Mouse (Mus musculus): ENCODE measurements around the gene Atp8b2. TPM values are rescaled to one million over a fixed set of nuclear protein-coding genes. Genes with fewer than 3 reads are reported as not detected.

The Atp8b2 gene
- polyA plus RNA-seq, 1 experiment = 30.6 TPM

DNA sequence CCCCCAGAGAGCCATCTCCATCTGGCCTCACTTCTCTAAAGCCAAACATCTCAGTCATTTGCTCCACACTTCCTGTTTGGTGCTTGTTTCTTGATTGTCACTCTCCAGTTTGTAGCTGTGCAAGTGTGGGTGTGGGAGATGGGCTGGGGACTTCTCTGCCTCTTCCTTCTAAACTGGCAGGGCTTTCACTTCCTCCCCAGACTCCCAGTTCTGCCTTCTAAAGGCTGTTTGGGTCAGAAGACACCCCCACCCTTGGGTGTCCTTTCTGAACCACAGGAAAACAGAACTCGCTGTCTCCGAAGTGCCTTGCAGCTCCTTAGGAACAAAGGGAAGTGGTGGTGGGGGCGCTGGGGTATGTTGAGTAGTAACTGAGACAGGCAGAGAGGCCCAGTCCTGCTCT lies 52.1 kb downstream of the Atp8b2 start:
- TF ChIP-seq CTCF (IDR thresholded peaks at IDR 0.05; ENCODE audit: control insufficient read depth, insufficient read depth, low read length) = no peak
- Histone ChIP-seq H3K27ac (ENCODE audit: control insufficient read depth, insufficient read depth, low read depth, low read length, poor library complexity) (peak overlapping the region; percentile 87), H3K4me1 (ENCODE audit: control insufficient read depth, insufficient read depth, low read length) (peaks cover 7% of the 10 kb centered on the region), H3K4me3 (replicated peaks; ENCODE audit: control insufficient read depth, low read depth, low read length) (peak overlapping the region; percentile 52)
- WGBS = 2% methylated on average over 3 of the region's 3 CpGs

DNA sequence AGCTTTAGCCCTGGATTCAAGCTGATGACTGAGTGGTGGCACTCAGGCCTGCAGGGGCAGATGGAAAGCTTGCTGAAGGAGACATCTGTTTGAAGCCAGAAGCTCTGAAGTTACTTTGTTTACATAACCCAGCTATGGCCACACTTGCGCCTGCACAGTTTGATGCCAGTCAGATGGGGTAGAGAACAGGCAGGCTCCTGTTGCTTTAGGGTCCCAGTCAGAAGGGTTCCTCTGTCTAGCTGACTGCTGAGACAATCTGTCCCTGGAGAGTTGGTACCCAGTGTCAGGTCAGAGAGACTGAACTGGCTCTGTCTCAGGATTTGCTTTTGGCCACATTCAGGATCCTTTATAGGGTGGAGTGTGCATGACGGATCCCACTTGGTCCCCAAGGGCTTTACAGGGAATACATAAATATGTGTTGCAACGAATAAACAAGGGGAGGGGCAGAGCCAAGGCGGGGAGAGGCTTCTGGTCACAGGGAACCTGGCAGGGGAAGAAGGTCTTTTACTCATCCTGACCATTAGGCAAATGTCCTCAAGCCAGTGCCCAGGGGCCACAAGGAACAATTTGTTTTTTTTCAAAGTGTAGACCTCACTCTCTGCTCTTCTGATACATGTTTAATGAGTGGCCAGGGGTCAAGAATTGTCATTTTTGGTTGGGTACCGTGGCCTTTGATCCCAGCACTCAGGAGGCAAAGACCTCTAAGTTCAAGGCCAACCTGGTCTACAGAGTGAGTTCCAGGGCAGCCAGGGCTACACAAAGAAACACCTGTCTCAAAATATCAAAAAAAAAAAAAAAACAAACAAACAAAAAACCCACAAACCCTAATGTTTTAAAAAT lies 53.4 kb downstream of the Atp8b2 start:
- TF ChIP-seq CTCF (IDR thresholded peaks at IDR 0.05; ENCODE audit: control insufficient read depth, insufficient read depth, low read length) (no peak), POLR2A (IDR thresholded peaks at IDR 0.05; ENCODE audit: borderline replicate concordance, control insufficient read depth, low read depth, low read length) (no peak)
- Histone ChIP-seq H3K4me1 (ENCODE audit: control insufficient read depth, insufficient read depth, low read length) (peaks cover 13% of the 10 kb centered on the region), H3K4me3 (replicated peaks; ENCODE audit: control insufficient read depth, low read depth, low read length) (no peak overlapping the region), H3K27ac (ENCODE audit: control insufficient read depth, insufficient read depth, low read depth, low read length, poor library complexity) (peak overlapping the region; percentile 6; the same call in 1 of the 2 replicates)
- WGBS = 49% methylated on average over 5 of the region's 5 CpGs

DNA sequence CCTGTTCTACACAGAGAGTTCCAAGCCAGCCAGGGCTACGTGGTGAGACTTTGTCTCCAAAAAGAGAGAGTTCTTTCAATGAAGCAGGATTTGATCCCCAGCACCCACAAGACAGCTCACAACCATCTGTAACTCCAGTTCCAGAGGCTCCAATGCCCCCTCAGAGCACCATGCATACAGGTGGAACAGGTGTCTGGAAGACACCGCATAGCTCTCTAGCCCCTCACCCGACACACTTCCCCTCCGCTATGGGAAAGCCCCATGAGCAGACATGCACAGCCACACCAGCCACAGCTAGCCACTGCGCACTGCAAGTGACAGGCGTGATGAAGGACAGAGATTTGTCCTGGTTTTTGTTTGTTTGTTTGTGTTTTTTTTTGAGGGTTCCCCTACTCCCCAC lies 54.5 kb downstream of the Atp8b2 start:
- Histone ChIP-seq H3K4me1 (ENCODE audit: control insufficient read depth, insufficient read depth, low read length) (peaks cover 14% of the 10 kb centered on the region), H3K27ac (ENCODE audit: control insufficient read depth, insufficient read depth, low read depth, low read length, poor library complexity) (peak overlapping the region; percentile 8; the same call in 1 of the 2 replicates), H3K4me3 (replicated peaks; ENCODE audit: control insufficient read depth, low read depth, low read length) (no peak overlapping the region)
- 44% methylated on average over 6 of the region's 6 CpGs for WGBS
- TF ChIP-seq POLR2A (IDR thresholded peaks at IDR 0.05; ENCODE audit: borderline replicate concordance, control insufficient read depth, low read depth, low read length) (no peak), CTCF (IDR thresholded peaks at IDR 0.05; ENCODE audit: control insufficient read depth, insufficient read depth, low read length) (no peak)

DNA sequence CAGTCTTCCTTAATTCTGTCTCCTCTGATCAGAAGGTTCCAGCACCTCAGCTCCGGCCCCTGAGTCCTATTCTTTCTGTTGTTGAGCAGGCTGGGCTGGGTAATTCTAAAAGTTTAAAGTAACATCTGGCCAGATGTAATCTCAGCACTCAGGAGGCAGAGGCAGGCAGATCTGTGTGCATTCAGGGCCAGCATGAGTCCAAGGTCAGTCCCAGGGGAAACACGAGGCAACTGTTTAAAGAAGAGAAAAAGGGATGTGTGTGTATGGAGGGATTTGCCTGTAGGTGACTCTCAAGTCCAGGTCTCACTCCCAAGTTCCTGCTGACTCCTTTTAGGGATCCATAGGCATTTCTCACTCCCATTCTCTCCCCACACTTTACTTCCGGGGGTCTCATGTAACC lies 55.5 kb downstream of the Atp8b2 start:
- Histone ChIP-seq H3K4me1 (ENCODE audit: control insufficient read depth, insufficient read depth, low read length) (peaks cover 14% of the 10 kb centered on the region), H3K4me3 (replicated peaks; ENCODE audit: control insufficient read depth, low read depth, low read length) (no peak overlapping the region), H3K27ac (ENCODE audit: control insufficient read depth, insufficient read depth, low read depth, low read length, poor library complexity) (no peak overlapping the region)
- TF ChIP-seq POLR2A (IDR thresholded peaks at IDR 0.05; ENCODE audit: borderline replicate concordance, control insufficient read depth, low read depth, low read length) (no peak), CTCF (IDR thresholded peaks at IDR 0.05; ENCODE audit: control insufficient read depth, insufficient read depth, low read length) (no peak)
- 71% methylated on average over 3 of the region's 3 CpGs for WGBS

DNA sequence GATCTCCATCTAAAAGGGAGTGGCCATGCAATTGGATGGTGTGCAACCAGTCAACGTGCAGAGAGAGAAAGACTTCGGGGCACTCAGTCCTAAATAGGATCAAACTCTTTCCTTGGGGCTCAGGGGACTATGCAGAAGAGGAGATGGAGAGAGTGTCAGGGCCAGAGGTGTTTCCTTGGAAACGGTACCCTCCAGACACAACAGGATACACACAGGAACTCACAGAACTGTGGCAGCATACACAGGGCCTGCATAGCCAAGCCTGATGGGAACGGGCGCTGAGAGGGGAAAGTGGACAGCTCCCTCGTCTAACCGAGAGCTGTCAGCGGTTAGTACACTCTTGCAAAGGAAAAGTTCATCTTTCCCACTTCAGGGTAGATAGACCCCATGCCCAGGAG lies 63.8 kb downstream of the Atp8b2 start:
- Histone ChIP-seq H3K4me3 (replicated peaks; ENCODE audit: control insufficient read depth, low read depth, low read length) (no peak overlapping the region), H3K4me1 (ENCODE audit: control insufficient read depth, insufficient read depth, low read length) (no peaks in the 10 kb centered on the region; the same call in 1 of the 2 replicates), H3K27ac (ENCODE audit: control insufficient read depth, insufficient read depth, low read depth, low read length, poor library complexity) (no peak overlapping the region)
- WGBS = 70% methylated on average over 8 of the region's 8 CpGs
- TF ChIP-seq POLR2A (IDR thresholded peaks at IDR 0.05; ENCODE audit: borderline replicate concordance, control insufficient read depth, low read depth, low read length) = no peak
- no peak for TF ChIP-seq CTCF (IDR thresholded peaks at IDR 0.05; ENCODE audit: control insufficient read depth, insufficient read depth, low read length)

DNA sequence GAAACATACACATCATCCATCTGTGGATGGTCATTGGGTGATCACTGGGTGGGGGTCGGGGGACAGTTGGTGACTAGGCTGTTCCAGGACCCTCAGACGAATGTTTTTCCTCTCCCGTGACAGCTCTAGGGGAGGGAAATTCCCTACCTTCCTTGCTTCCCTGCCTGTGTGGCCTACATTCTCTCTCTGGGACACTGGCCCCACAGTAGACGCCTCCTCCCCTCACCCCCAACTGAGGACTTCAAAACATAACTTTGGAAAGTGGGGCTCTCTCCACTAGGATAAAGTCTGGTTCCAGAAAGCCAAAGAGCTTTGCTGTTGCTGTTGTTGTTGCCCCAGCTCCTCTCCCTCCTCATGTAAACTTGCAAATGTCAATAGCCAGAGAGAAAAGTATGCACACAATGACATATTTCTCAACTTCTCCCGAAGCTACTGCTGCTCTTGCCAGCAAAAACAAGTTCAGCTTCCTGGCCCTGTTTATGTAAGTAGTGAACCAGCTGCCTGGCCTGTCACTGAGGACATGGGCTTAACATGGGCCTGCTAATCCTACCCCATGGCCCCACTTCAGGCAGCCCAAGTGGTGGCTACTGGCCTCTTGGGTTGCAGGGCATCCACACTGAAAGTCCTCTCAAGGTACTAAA lies 64.3 kb downstream of the Atp8b2 start:
- Histone ChIP-seq H3K27ac (ENCODE audit: control insufficient read depth, insufficient read depth, low read depth, low read length, poor library complexity) (no peak overlapping the region), H3K4me1 (ENCODE audit: control insufficient read depth, insufficient read depth, low read length) (no peaks in the 10 kb centered on the region; the same call in 1 of the 2 replicates)
- 61% methylated on average over 5 of the region's 5 CpGs for WGBS

DNA sequence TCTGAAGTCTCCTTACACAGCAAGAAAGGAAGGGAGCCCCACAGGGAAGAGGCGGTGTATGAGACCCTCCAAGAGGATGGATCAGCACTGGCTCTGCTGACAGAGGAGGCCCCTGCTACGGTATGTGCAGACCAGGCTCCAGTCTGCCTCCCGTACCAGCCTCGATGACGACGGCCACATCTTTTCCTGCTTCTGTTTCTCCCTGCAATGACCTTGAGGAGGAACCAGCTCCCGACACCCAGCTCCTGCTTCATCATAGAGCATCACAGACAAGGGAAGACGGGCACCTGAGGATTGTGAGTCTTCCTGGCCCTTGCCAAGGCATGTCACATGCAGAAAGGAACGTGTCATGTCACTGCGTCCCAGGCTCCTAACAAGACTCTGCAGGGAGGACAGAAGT lies 65.3 kb downstream of the Atp8b2 start:
- H3K4me3 ChIP-seq (replicated peaks; ENCODE audit: control insufficient read depth, low read depth, low read length) = no peak overlapping the region
- TF ChIP-seq POLR2A (IDR thresholded peaks at IDR 0.05; ENCODE audit: borderline replicate concordance, control insufficient read depth, low read depth, low read length) (no peak), CTCF (IDR thresholded peaks at IDR 0.05; ENCODE audit: control insufficient read depth, insufficient read depth, low read length) (no peak)
- H3K4me1 ChIP-seq (ENCODE audit: control insufficient read depth, insufficient read depth, low read length) = no peaks in the 10 kb centered on the region; the same call in 1 of the 2 replicates
- no peak overlapping the region for H3K27ac ChIP-seq (ENCODE audit: control insufficient read depth, insufficient read depth, low read depth, low read length, poor library complexity)
- WGBS = 83% methylated on average over 10 of the region's 10 CpGs

More for the DNA sequence above, 64.3 kb downstream of the Atp8b2 start:
- no peak overlapping the region for H3K4me3 ChIP-seq (replicated peaks; ENCODE audit: control insufficient read depth, low read depth, low read length)
- TF ChIP-seq POLR2A (IDR thresholded peaks at IDR 0.05; ENCODE audit: borderline replicate concordance, control insufficient read depth, low read depth, low read length) = no peak
- no peak for TF ChIP-seq CTCF (IDR thresholded peaks at IDR 0.05; ENCODE audit: control insufficient read depth, insufficient read depth, low read length)

DNA sequence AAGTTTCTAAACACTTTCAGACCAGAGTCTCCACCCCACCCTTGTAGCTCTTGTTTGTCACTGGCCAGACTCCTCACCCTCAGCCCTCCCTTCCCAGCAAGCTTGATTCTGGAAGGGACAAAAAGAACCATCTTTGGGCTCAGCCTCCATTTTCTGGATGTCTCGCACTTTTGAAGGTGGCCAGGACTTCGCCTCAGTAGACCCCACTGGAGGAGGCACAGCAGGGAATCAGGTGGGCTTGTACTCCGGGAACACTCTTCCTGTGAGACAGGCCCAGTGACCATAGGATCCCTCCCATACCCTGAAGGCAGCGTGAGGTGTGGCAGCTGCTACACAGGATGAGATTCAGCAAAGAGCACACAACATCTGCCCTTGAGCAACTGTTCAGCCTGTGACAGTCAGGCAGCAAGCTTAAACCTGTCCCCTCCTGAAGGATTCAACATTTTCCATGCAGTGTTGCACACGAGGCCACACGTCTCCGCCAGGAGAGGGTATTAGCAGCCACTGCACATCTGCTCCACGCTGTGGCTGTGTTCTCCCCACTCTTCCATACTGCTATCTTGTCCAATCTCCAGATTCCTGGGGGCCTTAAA lies 66.0 kb downstream of the Atp8b2 start:
- TF ChIP-seq POLR2A (IDR thresholded peaks at IDR 0.05; ENCODE audit: borderline replicate concordance, control insufficient read depth, low read depth, low read length) (no peak), CTCF (IDR thresholded peaks at IDR 0.05; ENCODE audit: control insufficient read depth, insufficient read depth, low read length) (no peak)

More for the DNA sequence above, 66.0 kb downstream of the Atp8b2 start:
- Histone ChIP-seq H3K4me3 (replicated peaks; ENCODE audit: control insufficient read depth, low read depth, low read length) (no peak overlapping the region), H3K4me1 (ENCODE audit: control insufficient read depth, insufficient read depth, low read length) (no peaks in the 10 kb centered on the region; the same call in none of the 2 replicates), H3K27ac (ENCODE audit: control insufficient read depth, insufficient read depth, low read depth, low read length, poor library complexity) (no peak overlapping the region)
- WGBS = 90% methylated on average over 8 of the region's 8 CpGs
